Mouse (Mus musculus) forebrain, embryonic 14.5 days (tissue): ENCODE data around the gene Slc10a3. TPM values are rescaled to one million over a fixed set of nuclear protein-coding genes. Genes with fewer than 3 reads are reported as not detected.
A peak's percentile ranks its signal among the peaks of the same experiment; 100 is the strongest.

Experiments used
- ATAC-seq: fragments of 200-750 bp; cut with Nextera tagmentation; 2 replicates; pipeline ENCODE4 v1.8.0; 2017; ENCODE audit warnings: mild to moderate bottlenecking, moderate library complexity
- DNase-seq: peaks from one replicate; pipeline ENCODE4 v3.0.0-alpha.2; 2015; ENCODE audit warnings: low spot score
- H3K27ac ChIP-seq: fragments of 300-500 bp; sonication (generic); 2 replicates; pipeline ENCODE4 v1.5.1; 2014; ENCODE audit warnings: low read depth, mild to moderate bottlenecking, control low read depth, low read length, moderate library complexity
- H3K27me3 ChIP-seq: fragments of 300-500 bp; sonication (generic); replicated peaks from 2 replicates; pipeline ENCODE4 v1.6.1; 2014; ENCODE audit warnings: low read length, control low read depth, mixed read lengths; ENCODE audit not compliant: control insufficient read depth, insufficient read depth
- H3K36me3 ChIP-seq: fragments of 300-500 bp; sonication (generic); 2 replicates; pipeline ENCODE4 v1.6.1; 2014; ENCODE audit warnings: low read length, control low read depth; ENCODE audit not compliant: control insufficient read depth, insufficient read depth
- H3K4me1 ChIP-seq: fragments of 300-500 bp; sonication (generic); 2 replicates; pipeline ENCODE4 v1.6.1; 2014; ENCODE audit warnings: antibody characterized with exemption, low read length, control low read depth; ENCODE audit not compliant: control insufficient read depth, insufficient read depth
- H3K4me2 ChIP-seq: fragments of 300-500 bp; sonication (generic); 2 replicates; pipeline ENCODE4 v1.6.1; 2014; ENCODE audit warnings: mild to moderate bottlenecking, control low read depth, low read length
- H3K4me3 ChIP-seq: fragments of 300-500 bp; sonication (generic); 2 replicates; pipeline ENCODE4 v1.5.1; 2014; ENCODE audit warnings: low read depth, low read length, control low read depth
- H3K9ac ChIP-seq: fragments of 300-500 bp; sonication (generic); 2 replicates; pipeline ENCODE4 v1.6.1; 2014; ENCODE audit warnings: mild to moderate bottlenecking, low read length, control low read depth, moderate library complexity
- H3K9me3 ChIP-seq: fragments of 300-500 bp; sonication (generic); replicated peaks from 2 replicates; pipeline ENCODE4 v1.6.1; 2016; ENCODE audit warnings: low read length, control low read depth, mixed read lengths; ENCODE audit not compliant: control insufficient read depth
- WGBS: fragments of 180-500 bp; shearing (Covaris S2); extraction: QIAGEN DNeasy Blood & Tissue Kit; methylation state at CpG from one replicate; pipeline ENCODE4 v1.1.7; 2014; 5-methylcytosine and 5-hydroxymethylcytosine counted together
- polyA plus RNA-seq: library from polyadenylated mRNA; unstranded; fragments of >200 nt; fragmentation: Nextera tagmentation; extraction: Ambion mirVana; gene quantifications from 2 replicates; pipeline ENCODE4 v1.2.1, GENCODE M21; 2014

Gene Slc10a3
- polyA plus RNA-seq = 6.8 and 7.8 TPM in 2 replicates

DNA sequence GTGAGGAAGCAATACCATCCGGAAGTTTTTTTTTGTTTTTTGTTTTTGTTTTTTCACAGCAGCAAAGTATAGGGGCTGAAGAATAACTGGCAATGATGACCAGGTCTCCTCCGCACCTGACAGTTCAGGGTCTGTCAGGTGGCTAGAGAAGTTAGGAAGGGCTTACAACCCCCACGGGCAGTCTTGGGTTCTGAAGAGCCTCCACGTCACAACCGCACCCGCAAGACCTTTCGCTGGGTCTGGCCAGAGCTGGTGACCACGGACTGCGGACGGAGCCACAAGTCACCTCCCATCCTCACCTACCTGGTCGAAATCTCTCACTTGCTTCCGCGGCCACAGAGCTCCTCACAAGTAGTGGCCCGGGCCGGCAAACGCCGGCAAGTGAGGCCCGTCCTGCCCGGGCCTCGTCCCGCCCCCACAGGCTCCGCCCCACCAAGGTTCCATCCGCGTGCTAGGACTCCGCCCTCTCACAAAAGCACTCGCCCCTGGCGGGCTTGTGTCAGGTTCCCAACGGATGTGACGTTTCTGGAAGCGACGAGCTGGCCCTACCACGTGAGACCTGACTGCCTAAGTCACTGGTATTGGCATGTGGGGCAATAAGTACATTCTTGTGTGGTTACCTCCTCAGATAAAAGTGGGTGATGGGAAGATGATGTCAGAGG lies at the start of gene Slc10a3, which contains the start of gene Ubl4a:
Gene Slc10a3 (minus strand): TSS at position 462 of the 662 bp plus-strand sequence.
Gene Ubl4a (minus strand): TSS at position 331 of the 662 bp plus-strand sequence.
- ATAC-seq (peak; percentile 90), DNase-seq (peak; percentile 92)
- 0 out of 2 replicates have a peak, but pooled peaks cover 2% of the 10 kb centered on the region for H3K4me1 ChIP-seq
- no peak within 1 kb of the TSS for H3K27ac ChIP-seq
- no peaks in the 10 kb centered on the region for H3K27me3 ChIP-seq
- H3K9ac ChIP-seq = peak within 1 kb of the TSS; percentile 53
- no peaks in the 10 kb centered on the region for H3K36me3 ChIP-seq
- H3K4me2 ChIP-seq = peak within 1 kb of the TSS; percentile 61
- peak within 1 kb of the TSS; percentile 34 for H3K4me3 ChIP-seq
- WGBS = 39% methylated on average over 32 of the region's 32 CpGs
- H3K9me3 ChIP-seq = no peaks in the 10 kb centered on the region

DNA sequence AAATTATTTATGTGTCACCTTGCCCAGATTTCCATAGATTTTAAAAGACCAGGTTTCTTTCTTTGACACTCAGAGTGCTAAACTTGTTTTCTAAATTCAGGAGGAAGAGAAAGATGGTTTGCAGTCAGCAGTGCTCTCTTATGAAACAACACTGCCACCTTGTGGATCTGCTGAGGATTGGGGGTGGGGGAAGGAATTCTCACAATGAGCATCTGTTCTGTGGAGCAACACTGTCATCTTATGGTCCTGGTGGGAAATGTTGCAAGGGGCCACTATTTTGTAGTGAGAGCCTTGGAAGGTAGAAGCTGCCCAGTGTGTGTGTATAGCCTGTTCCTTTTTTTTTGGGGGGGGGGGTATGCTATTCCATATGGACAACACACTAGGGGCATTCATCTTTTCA lies 40.2 kb upstream of the Slc10a3 start:
- Histone ChIP-seq H3K4me3 (no peak overlapping the region), H3K4me1 (no peaks in the 10 kb centered on the region), H3K9me3 (no peaks in the 10 kb centered on the region), H3K9ac (no peak overlapping the region), H3K36me3 (peaks cover 8% of the 10 kb centered on the region; the same call in 1 of the 2 replicates), H3K4me2 (no peak overlapping the region), H3K27ac (no peak overlapping the region), H3K27me3 (no peaks in the 10 kb centered on the region)
- peak; percentile 85 for ATAC-seq
- DNase-seq = peak; percentile 84

DNA sequence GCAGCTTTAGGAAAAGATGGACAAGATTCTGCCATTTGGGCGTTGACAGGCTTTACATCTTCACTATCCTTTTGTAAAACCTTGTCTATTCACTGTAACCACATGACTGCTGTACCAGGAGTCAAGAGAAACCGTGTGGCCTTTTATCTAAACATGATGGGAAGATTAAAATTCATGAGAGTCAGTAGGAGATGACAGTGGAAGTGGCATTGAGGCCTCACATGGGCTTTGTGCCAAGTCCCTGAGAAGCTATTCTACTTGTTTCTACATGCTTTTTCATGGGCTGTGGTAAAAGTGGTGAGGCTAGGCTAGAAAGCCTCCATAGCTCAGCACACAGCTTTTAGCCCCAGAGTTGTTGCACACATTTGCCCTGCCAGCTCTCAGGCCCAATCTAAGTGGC lies 35.2 kb upstream of the Slc10a3 start:
- DNase-seq = peak; percentile 31
- Histone ChIP-seq H3K27ac (no peak overlapping the region), H3K9ac (no peak overlapping the region), H3K27me3 (no peaks in the 10 kb centered on the region), H3K36me3 (peaks cover 8% of the 10 kb centered on the region; the same call in 1 of the 2 replicates), H3K4me1 (no peaks in the 10 kb centered on the region), H3K4me3 (no peak overlapping the region), H3K9me3 (no peaks in the 10 kb centered on the region), H3K4me2 (no peak overlapping the region)
- 47% methylated on average over 2 of the region's 2 CpGs for WGBS
- ATAC-seq = no peak

DNA sequence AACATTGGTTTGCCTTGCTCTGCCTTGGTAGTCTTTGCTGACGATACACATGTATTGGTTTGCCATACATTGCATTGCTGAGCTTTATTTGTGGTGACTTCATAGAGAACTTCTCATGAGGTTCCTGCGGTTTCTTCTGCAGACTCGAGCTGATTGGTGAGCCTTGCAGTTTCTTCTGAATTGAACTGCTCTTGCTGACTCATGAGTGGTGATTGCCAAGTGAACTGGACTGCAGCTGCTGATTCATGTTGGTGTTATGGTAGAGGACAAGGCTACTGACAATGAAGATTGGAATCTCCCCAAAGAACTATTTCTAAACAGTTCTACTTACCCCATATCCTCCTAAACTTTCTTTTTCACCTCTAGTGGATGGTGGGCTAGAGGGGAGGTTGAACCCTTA lies 27.0 kb upstream of the Slc10a3 start:
- H3K27ac ChIP-seq = no peak overlapping the region
- no peak overlapping the region for H3K9ac ChIP-seq
- H3K4me3 ChIP-seq = no peak overlapping the region
- 78% methylated on average over 3 of the region's 3 CpGs for WGBS
- no peak for ATAC-seq
- H3K4me2 ChIP-seq = no peak overlapping the region
- DNase-seq = no peak
- H3K36me3 ChIP-seq = no peaks in the 10 kb centered on the region
- no peaks in the 10 kb centered on the region for H3K4me1 ChIP-seq
- H3K27me3 ChIP-seq = no peaks in the 10 kb centered on the region
- no peaks in the 10 kb centered on the region for H3K9me3 ChIP-seq

DNA sequence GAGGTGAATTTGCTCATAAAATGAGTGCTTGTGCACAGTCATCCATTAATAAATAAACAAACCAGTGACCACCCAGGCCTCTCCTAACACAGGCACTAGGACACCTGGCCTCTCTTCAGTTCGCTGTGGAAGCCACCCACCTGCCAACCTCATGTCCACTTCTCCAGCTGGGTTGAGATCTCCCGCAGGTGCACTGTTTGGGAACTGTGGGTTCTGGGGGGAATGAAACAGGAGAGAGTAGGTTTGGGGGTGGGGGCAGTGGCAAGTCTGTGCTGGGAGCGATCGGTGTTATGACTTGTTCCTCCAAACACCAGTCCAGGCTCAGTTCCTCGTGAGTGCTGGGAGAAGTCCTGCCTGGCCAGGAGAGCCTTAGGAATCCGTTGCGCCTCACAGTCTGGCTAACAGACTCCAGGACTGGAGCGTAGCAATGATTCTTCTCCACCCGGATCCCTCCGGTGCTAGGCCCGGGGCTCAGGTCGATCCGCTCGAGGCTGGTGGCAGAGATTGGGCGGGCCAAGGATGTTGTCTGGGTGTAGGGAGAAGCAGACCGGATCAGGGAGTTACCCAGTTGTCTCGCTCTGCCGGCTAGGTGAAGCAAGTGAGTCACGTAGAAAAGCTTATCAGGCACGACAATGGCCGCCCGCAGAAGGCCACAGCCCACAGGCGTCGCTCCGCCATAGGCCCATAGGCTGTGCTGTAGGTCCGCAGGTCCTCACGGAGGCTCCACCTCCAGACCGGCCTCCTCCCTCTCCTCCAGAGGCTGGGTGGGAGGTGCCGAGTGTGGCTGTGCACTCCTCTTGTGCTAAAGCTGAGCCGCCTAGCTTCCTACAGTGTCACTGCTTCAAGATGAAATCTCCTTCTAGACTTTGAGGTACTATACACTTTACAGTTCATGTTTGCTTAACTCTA lies 19.6 kb upstream of the Slc10a3 start, which contains the start of the genes Fam3a and Ikbkg:
Gene Fam3a (minus strand): TSS at position 738 of the 909 bp plus-strand sequence.
Gene Ikbkg (plus strand): TSS at position 756 of the 909 bp plus-strand sequence.
- 33% methylated on average over 30 of the region's 30 CpGs for WGBS

DNA sequence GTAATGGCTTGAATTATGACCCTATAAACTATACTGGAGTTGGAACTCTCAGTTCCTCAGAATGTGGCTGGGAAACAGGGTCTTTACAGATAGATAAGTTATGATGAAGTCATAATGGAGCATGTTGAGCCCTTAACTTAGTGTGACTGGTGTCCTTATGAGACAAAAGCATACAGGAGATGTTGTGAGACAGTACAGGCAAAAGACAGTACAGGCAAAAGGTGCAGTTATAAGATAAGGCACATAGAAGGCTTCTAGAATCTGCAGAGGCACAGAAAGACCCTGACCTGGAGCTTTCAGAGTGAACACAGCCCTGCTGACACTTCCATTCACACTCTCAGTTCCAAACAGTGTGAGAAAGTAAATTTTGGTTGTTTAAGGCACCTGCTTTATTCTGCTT lies 15.0 kb upstream of the Slc10a3 start:
- no peaks in the 10 kb centered on the region for H3K27me3 ChIP-seq
- ATAC-seq (no peak), DNase-seq (no peak)
- no peak overlapping the region for H3K4me2 ChIP-seq
- no peak overlapping the region for H3K9ac ChIP-seq
- H3K27ac ChIP-seq = no peak overlapping the region
- H3K4me1 ChIP-seq = peaks cover 5% of the 10 kb centered on the region; the same call in 1 of the 2 replicates
- no peak overlapping the region for H3K4me3 ChIP-seq
- peaks cover 5% of the 10 kb centered on the region; the same call in 1 of the 2 replicates for H3K36me3 ChIP-seq
- H3K9me3 ChIP-seq = no peaks in the 10 kb centered on the region

More for the DNA sequence above, 19.6 kb upstream of the Slc10a3 start, which contains the start of the genes Fam3a and Ikbkg:
- H3K4me3 ChIP-seq = peak within 1 kb of the TSS; percentile 48
- H3K4me2 ChIP-seq = peak within 1 kb of the TSS; percentile 63
- peak within 1 kb of the TSS; percentile 74 for H3K9ac ChIP-seq
- H3K27me3 ChIP-seq = no peaks in the 10 kb centered on the region
- DNase-seq = peak; percentile 91
- peak; percentile 100 for ATAC-seq
- H3K27ac ChIP-seq = peak within 1 kb of the TSS; percentile 80
- H3K36me3 ChIP-seq = no peaks in the 10 kb centered on the region
- no peaks in the 10 kb centered on the region for H3K9me3 ChIP-seq
- H3K4me1 ChIP-seq = peaks cover 5% of the 10 kb centered on the region; the same call in 1 of the 2 replicates

DNA sequence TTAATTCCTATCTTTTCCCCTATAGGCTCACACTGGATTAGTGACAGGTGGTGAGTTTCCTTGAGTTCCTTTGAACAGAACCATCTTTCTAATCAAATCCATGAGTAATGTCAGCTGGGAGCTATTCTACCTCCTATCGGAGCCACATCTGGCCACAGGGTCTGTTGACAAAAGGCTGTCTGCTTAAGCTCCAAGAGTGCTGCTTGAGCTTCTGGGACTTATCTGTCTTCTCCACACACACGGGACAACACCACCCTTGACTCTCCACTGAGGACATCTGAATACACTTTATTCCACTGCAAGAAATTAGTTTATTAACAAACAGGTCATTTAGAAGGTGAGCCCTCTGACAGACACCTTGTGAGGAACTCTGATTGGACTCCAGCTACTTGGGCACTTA lies 11.3 kb upstream of the Slc10a3 start:
- H3K36me3 ChIP-seq = peaks cover 5% of the 10 kb centered on the region; the same call in 1 of the 2 replicates
- no peak overlapping the region for H3K4me2 ChIP-seq
- no peak overlapping the region for H3K27ac ChIP-seq
- DNase-seq (no peak), ATAC-seq (no peak)
- WGBS = 83% methylated on average over 2 of the region's 2 CpGs
- no peak overlapping the region for H3K4me3 ChIP-seq
- H3K27me3 ChIP-seq = no peaks in the 10 kb centered on the region
- H3K9me3 ChIP-seq = no peaks in the 10 kb centered on the region
- H3K4me1 ChIP-seq = no peaks in the 10 kb centered on the region
- H3K9ac ChIP-seq = no peak overlapping the region

DNA sequence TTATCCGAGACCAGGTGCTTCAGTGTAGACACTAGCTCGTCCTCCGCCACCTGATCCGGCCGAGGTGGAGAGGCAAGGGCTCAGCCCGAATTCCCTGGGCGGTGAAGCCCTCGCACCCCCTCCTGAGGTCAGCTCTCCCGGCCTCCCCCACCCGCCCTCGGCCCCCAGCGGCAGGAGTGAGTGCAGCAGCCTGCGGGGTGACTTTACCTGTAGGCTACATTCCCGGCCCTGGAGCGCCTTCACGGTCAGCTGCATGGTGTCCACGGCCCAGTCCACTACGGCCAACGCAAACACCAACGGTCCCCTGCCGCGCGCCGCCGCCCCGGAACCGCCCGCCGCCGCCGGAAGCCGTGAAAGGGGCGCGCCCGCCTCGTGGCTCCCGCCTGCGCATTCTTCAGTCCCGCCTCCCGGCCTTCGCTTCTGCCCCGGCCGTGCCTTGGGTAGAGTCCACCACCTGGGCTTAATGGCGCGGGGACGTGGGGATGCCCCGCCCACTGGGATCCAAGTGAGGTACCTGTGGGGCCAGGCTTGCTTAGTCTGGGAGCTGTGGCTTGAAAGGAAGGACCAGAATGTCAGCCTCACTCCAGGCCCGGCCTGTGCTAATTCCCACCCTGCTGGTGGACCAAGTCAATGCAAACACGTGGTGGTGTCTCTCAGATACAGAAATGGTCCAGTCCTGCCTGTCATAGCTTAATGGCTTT lies 4.8 kb downstream of the Slc10a3 start:
- Histone ChIP-seq H3K4me3 (peak overlapping the region; percentile 49), H3K9me3 (no peaks in the 10 kb centered on the region), H3K27ac (peak overlapping the region; percentile 55; the same call in 1 of the 2 replicates), H3K27me3 (no peaks in the 10 kb centered on the region), H3K4me1 (peaks cover 6% of the 10 kb centered on the region; the same call in 1 of the 2 replicates), H3K9ac (peak overlapping the region; percentile 77), H3K4me2 (peak overlapping the region; percentile 61), H3K36me3 (no peaks in the 10 kb centered on the region)
- ATAC-seq (peak; percentile 80), DNase-seq (peak; percentile 47)
- 40% methylated on average over 47 of the region's 49 CpGs for WGBS
